Mouse (Mus musculus) ES-Bruce4 (cell line): ENCODE measurements around the gene Egflam. TPM values are rescaled to one million over a fixed set of nuclear protein-coding genes. Genes with fewer than 3 reads are reported as not detected.

ENCODE experiments used
- H3K27ac ChIP-seq: 2 replicates; pipeline ENCODE4 v1.5.1; 2012; ENCODE audit warnings: low read length, inconsistent platforms; ENCODE audit not compliant: insufficient read depth
- H3K27me3 ChIP-seq: 2 replicates; pipeline ENCODE4 v1.6.1; 2012; ENCODE audit warnings: mild to moderate bottlenecking, low read length, inconsistent platforms; ENCODE audit not compliant: control insufficient read depth, poor library complexity, insufficient read depth, severe bottlenecking
- H3K36me3 ChIP-seq: 2 replicates; pipeline ENCODE4 v1.6.1; 2012; ENCODE audit warnings: inconsistent platforms, mild to moderate bottlenecking, low read length, moderate library complexity; ENCODE audit not compliant: control insufficient read depth, poor library complexity, insufficient read depth, severe bottlenecking
- H3K4me1 ChIP-seq: one replicate; pipeline ENCODE4 v1.8.1; 2011; ENCODE audit warnings: low read length; ENCODE audit not compliant: control insufficient read depth, insufficient read depth
- H3K4me3 ChIP-seq: 2 replicates; pipeline ENCODE4 v1.5.1; 2011; ENCODE audit warnings: low read depth, mild to moderate bottlenecking, low read length
- H3K9ac ChIP-seq: 2 replicates; pipeline ENCODE4 v1.6.1; 2012; ENCODE audit warnings: low read depth, mild to moderate bottlenecking, inconsistent platforms; ENCODE audit not compliant: poor library complexity, severe bottlenecking
- H3K9me3 ChIP-seq: replicated peaks from 2 replicates; pipeline ENCODE4 v1.6.1; 2012; ENCODE audit warnings: mild to moderate bottlenecking, low read length, inconsistent platforms; ENCODE audit not compliant: control insufficient read depth, poor library complexity, insufficient read depth, severe bottlenecking
- CTCF ChIP-seq: IDR thresholded peaks from one replicate; pipeline ENCODE4 v1.8.1; 2011; ENCODE audit warnings: low read depth, low read length
- EP300 ChIP-seq: IDR thresholded peaks from 2 replicates; pipeline ENCODE4 v1.6.1; 2011; ENCODE audit warnings: low read depth, low read length; ENCODE audit not compliant: insufficient read depth
- POLR2A ChIP-seq: IDR thresholded peaks from one replicate; pipeline ENCODE4 v1.8.1; 2011; ENCODE audit warnings: low read length; ENCODE audit not compliant: insufficient read depth
- polyA plus RNA-seq: library from polyadenylated mRNA; stranded (reverse); fragments of >200 nt; gene quantifications from 2 replicates; pipeline ENCODE4 v1.2.4, GENCODE M21; 2011; ENCODE audit warnings: low read depth; ENCODE audit not compliant: missing spikeins, insufficient read depth, insufficient read length

Gene Egflam
- polyA plus RNA-seq, 1 experiment = 1.8 TPM

DNA sequence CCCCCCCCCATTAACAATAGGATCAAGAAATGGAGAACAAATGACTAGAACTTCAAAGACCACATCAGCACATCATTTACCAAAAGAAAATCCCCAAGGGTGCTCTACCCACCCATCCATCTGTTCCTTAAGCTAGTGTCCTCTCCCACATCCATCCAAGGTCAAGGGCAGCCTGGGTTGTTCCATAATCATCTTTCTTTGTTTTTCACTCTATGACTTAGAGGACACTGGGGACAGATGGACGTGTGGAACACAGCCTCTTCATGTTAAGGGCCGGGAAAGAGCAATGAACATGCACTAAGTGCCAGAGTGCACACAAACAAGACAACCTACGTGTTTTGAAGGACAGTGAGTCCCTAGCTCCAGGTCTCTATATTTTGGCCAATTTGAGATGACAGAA is 110.3 kb downstream of the Egflam start:
- no peak overlapping the region for H3K9ac ChIP-seq
- H3K36me3 ChIP-seq = no peaks in the 10 kb centered on the region
- no peaks in the 10 kb centered on the region for H3K4me1 ChIP-seq
- H3K9me3 ChIP-seq = no peaks in the 10 kb centered on the region
- TF ChIP-seq POLR2A = no peak
- no peak for TF ChIP-seq EP300
- no peak for TF ChIP-seq CTCF
- no peak overlapping the region for H3K4me3 ChIP-seq
- no peak overlapping the region for H3K27ac ChIP-seq
- H3K27me3 ChIP-seq = no peaks in the 10 kb centered on the region

DNA sequence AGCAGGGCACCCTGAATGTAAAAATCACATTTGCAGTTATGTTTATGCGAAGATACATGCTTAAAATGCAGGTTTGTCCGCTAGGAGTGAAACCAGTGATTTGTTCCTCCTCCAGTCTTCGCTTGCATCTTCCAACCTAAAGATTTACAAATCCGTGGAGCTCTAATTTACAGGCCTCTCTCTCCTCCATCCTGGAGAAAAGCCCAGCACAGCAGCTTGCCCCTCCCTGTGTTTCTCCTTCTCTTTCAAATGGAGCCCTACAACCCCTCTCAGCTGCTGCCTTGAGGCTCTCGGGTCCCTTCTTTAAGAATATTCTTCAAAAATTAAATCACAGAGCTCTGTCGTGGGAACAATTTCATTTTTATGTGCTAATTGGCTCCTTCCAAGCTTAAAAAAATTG is 116.6 kb downstream of the Egflam start:
- H3K9me3 ChIP-seq = no peaks in the 10 kb centered on the region
- no peaks in the 10 kb centered on the region for H3K36me3 ChIP-seq
- H3K9ac ChIP-seq = no peak overlapping the region
- no peak for TF ChIP-seq EP300
- no peak for TF ChIP-seq POLR2A
- no peak for TF ChIP-seq CTCF
- H3K4me3 ChIP-seq = no peak overlapping the region
- peaks cover 2% of the 10 kb centered on the region for H3K4me1 ChIP-seq
- no peaks in the 10 kb centered on the region for H3K27me3 ChIP-seq
- no peak overlapping the region for H3K27ac ChIP-seq

DNA sequence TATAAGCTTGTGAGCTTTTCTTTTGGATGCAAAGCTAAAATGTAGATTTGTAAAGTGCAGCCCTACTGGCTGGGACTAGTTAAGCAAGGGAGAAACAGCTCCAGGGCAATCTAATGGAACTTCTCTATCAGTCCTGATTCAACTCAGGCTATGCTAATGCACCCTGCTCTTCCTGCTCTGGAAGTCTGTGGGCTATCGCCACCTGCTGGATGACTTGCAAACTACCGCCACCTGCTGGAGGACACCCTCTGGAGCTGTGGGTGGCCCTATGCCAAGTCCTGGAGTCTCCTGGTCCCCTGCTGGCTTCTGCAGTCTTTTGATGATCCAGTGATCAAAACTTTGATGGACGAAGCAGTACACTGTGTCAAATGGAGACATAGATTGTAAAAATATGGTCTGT is 134.4 kb downstream of the Egflam start:
- TF ChIP-seq CTCF (peak; percentile 99), EP300 (no peak)
- Histone ChIP-seq H3K36me3 (no peaks in the 10 kb centered on the region), H3K4me1 (no peaks in the 10 kb centered on the region), H3K27me3 (no peaks in the 10 kb centered on the region), H3K9ac (no peak overlapping the region), H3K9me3 (no peaks in the 10 kb centered on the region), H3K27ac (no peak overlapping the region), H3K4me3 (no peak overlapping the region)

DNA sequence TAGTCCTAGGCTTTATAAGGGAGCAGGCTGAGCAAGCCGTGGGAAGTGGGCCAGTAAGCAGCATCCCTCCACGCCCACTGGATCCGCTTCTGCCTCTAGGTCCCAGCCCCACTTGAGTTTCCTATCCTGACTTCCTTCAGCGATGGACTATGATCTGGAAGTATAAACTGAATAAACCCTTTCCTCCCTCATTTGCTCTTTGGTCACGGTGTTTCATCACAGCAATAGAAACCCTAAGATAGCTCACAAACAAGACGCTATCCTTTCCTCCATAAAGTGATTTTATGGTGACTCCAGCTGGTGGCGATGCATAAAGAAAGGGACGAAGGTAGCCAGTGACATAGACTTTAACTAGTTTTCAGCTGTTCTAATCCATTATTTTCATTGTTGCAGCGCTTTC is 134.9 kb downstream of the Egflam start:
- Histone ChIP-seq H3K27me3 (no peaks in the 10 kb centered on the region), H3K36me3 (no peaks in the 10 kb centered on the region), H3K9ac (no peak overlapping the region), H3K4me3 (no peak overlapping the region), H3K9me3 (no peaks in the 10 kb centered on the region), H3K27ac (no peak overlapping the region), H3K4me1 (no peaks in the 10 kb centered on the region)
- TF ChIP-seq CTCF (no peak), POLR2A (no peak), EP300 (no peak)

DNA sequence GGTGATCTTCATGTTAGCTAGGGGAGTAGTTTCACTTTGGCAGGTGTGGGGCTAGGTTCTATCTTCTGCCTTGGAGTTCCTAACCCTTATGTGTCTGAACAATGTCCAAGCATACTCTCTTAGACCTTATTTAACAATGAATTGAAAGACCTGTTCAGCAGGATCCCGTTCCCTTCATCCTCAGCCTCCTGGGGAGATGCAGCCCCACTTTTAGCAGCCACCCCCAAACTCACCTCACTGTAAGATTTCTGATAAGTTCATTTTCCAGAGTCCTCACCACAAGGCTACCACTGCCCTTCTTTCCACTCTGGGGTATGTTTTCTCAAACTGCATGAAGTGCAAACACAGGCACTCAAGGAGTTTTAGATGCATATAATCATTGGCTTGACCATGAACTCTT is 136.8 kb downstream of the Egflam start:
- H3K4me1 ChIP-seq = no peaks in the 10 kb centered on the region
- H3K27me3 ChIP-seq = no peaks in the 10 kb centered on the region
- no peaks in the 10 kb centered on the region for H3K9me3 ChIP-seq
- H3K27ac ChIP-seq = no peak overlapping the region
- no peaks in the 10 kb centered on the region for H3K36me3 ChIP-seq
- H3K9ac ChIP-seq = no peak overlapping the region
- TF ChIP-seq EP300 = no peak
- TF ChIP-seq CTCF = no peak
- TF ChIP-seq POLR2A = no peak
- no peak overlapping the region for H3K4me3 ChIP-seq

DNA sequence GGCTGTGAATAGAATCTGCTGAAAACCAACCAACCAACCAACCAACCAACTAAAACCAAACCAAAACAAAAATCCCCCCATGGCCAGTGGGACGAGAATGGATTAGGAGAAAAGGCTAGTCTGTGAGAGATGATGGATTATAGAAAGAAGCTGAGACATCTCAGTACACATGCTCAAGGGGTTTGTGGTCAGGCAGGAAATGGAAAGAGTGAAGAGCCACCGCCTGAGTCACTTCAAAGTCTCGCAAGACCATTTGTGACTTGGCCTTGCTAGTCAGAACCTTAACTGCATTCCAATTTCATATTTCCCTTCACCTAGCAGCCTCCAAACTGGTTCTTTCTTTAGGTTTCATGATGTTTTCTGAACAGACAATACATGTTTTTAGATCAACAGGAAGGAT is 141.6 kb downstream of the Egflam start:
- Histone ChIP-seq H3K9ac (no peak overlapping the region), H3K9me3 (no peaks in the 10 kb centered on the region)

More for the DNA sequence above, 141.6 kb downstream of the Egflam start:
- H3K4me1 ChIP-seq = no peaks in the 10 kb centered on the region
- TF ChIP-seq EP300 (no peak), POLR2A (no peak), CTCF (no peak)
- no peaks in the 10 kb centered on the region for H3K27me3 ChIP-seq
- H3K27ac ChIP-seq = no peak overlapping the region
- no peak overlapping the region for H3K4me3 ChIP-seq
- H3K36me3 ChIP-seq = no peaks in the 10 kb centered on the region
